Mouse (Mus musculus): ENCODE measurements at regions not wholly inside any gene's neighbourhood (a gene's known extent, or its start where the extent isn't known, plus 50 kb on each side); places are given as distances from the start of the nearest gene placed in this dataset.

- no peak for DNase-seq (ENCODE audit: low spot score)
Measured at GRCm38 (mm10) chr15:67294797-67295196, 794.1 kb upstream of the Lrrc6 start.

- no peak for DNase-seq (ENCODE audit: low spot score)
Measured at GRCm38 (mm10) chr15:67289749-67290148, 789.0 kb upstream of the Lrrc6 start.

- no peak for DNase-seq (ENCODE audit: low spot score)
Measured at GRCm38 (mm10) chr15:67284941-67285340, 784.2 kb upstream of the Lrrc6 start.

GRCm38 (mm10) chr15:67283275-67283972, 782.7 kb upstream of the Lrrc6 start:
- DNase-seq (ENCODE audit: low spot score): no peak

DNA sequence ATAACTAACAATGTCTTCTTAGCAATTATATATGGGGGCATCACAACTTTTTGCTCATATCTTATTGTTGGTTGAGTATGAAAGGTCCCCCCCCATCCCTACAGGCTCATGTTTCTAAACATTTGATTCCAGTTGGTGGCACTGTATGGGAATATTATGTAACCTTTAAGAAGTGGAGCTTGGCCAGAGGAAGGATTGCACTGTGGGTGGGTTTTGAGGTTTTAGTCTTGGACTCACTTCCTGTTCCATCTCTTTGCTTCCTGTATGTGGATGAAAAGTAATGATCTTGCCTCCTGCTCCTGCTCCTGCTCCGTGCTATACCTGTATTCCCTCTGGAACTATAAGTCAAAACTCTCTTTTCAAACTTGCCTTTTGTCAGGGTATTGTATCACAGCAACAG, 778.2 kb upstream of the Lrrc6 start:
- no peak for DNase-seq (ENCODE audit: low spot score)

DNA sequence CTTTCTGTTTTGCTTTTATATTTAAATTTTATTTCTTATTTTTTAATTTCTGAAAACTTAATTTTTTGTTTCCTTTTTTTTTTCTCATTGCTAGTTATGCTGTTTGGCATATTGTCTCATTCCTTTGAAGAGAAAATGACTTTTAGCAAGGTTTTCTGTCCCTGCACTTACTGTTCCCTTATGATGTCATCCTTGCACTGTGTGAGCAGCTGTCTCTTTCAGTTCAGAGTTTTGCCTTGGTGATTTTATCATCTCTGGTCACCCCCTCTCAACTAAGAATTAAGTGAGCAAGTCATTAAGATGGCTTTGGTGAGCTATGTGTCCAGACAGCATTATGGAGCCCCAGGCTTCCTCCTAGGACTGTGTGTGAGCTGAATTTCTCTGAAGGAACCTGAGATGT, 774.3 kb upstream of the Lrrc6 start:
- DNase-seq (ENCODE audit: low spot score): no peak

DNA sequence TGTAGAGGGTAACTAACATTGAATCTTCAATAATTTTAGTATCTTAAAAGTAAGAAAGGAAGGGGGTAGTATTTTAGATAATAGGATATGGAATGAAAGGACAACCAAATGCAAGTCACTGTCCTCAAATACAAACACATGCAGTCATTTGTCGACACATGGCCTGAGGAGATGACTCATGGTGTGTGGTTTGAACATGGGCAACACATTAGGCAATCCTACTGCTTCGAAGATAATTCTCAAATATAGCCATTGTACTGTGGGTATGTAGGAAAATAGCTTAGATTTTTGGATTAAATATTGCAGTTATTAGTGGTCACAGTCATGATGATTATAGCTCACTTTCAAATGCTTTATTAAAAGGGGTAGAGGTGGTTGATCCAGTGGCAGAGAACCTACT, 771.7 kb upstream of the Lrrc6 start:
- no peak for DNase-seq (ENCODE audit: low spot score)

- DNase-seq (ENCODE audit: low spot score): no peak
Measured at GRCm38 (mm10) chr15:67263723-67264122, 763.0 kb upstream of the Lrrc6 start.

GRCm38 (mm10) chr15:67263313-67263712, 762.6 kb upstream of the Lrrc6 start:
- no peak for DNase-seq (ENCODE audit: low spot score)

DNA sequence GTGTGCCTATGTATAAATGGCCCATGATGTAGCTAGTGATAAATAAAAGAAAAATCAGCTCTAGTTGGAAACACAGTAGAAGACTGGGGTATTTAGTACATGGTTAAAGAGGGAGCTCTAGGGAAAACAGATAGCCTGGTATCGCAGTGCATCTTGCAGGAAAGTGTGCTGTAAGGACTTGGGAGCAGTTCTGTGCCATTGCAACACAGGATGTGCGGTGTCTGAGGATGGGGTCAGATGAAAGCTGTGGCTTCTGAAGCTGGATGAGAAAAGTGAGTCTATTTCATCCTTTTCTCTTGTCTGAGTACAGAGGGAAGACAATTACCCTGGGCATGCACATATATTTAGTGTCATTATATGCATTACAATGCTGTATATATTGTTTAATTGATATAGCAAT, 761.6 kb upstream of the Lrrc6 start:
- no peak for DNase-seq (ENCODE audit: low spot score)

GRCm38 (mm10) chr15:67260666-67261065, 760.0 kb upstream of the Lrrc6 start:
- DNase-seq (ENCODE audit: low spot score): no peak

- no peak for DNase-seq (ENCODE audit: low spot score)
Measured at GRCm38 (mm10) chr15:67249147-67249546, 748.4 kb upstream of the Lrrc6 start.

DNA sequence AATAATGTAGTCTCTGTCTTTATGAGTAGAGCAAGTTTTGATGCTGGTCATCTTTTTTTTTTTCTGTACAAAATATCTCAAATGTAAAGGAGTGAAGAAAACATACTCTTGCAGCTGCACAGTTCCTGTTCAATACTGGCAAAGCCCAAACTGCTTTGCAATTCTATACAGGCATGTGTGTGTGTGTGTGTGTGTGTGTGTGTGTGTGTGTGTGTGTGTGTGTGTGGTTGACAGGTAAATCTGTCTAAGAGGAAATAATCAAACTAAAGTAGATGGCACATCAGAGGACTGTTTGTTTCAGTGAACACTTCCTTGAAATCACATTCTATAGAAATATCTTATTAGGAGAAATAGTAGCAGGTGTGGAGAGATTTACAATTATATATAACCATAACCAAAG, 747.8 kb upstream of the Lrrc6 start:
- DNase-seq (ENCODE audit: low spot score): no peak

DNA sequence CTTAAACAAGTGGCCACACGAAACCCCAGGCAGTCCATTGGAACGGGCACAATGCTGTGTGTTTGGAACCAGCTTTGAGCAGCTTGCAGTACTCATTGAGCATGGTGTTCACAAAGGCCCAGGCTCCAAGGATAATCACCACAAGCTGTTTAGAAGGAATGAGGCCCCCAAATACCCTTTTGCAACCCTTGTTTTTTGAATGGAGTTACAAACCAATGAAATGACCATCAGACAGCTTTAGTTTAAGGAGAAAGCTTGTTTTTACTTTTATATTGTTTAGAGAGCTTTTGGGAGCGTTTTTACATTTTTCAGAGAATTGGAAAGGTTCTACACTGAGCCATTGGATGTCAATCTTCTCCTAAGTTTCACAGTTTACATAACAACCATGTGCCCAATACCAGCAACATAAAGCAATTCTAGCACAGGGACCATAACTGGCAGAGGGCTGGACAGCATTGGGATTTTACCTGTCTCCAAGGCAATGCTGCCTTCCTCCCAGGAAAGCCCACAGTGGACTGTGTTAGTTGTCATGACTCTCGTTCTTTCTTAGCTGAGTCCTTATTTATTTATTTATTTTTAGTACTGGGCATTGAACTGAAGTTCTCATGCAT, 745.1 kb upstream of the Lrrc6 start:
- no peak for DNase-seq (ENCODE audit: low spot score)

GRCm38 (mm10) chr15:67244908-67245657, 744.4 kb upstream of the Lrrc6 start:
- no peak for DNase-seq (ENCODE audit: low spot score)

DNA sequence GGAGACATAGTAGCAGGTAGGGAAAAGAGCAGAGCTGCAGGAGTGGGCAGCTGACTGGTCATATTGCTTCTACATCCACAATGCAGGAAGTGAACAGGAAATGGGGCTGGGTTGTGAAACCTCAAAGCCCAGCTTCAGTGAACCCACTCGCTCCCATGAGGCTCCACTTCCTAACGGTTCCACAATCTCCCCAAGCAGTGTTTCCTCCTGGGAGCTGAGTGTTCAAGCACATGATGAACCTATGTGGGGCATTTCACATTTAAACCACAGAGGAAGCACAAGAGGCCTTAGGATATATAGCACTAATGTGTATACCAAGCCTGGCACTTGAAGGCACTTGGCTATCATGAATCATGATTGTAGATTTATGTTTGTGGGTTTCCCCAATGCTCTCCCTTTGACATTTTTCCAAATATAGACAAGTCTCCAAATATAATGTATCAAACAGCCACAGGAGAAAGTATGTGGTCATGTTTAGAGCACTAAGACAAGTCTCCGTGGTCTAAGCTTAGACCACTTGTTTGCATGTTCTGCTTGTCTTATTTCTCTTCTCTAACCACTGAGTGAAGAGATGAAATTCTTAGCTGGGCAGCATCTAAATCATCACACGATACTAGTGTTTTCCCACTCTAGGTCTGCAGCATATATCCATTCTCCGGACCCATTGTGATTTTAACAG, 734.5 kb upstream of the Lrrc6 start:
- DNase-seq (ENCODE audit: low spot score): no peak

- no peak for DNase-seq (ENCODE audit: low spot score)
Measured at GRCm38 (mm10) chr15:67229359-67229758, 728.6 kb upstream of the Lrrc6 start.

- DNase-seq (ENCODE audit: low spot score): no peak
Measured at GRCm38 (mm10) chr15:67228633-67229032, 727.9 kb upstream of the Lrrc6 start.

GRCm38 (mm10) chr15:67227456-67228164, 726.9 kb upstream of the Lrrc6 start:
- no peak for DNase-seq (ENCODE audit: low spot score)

DNA sequence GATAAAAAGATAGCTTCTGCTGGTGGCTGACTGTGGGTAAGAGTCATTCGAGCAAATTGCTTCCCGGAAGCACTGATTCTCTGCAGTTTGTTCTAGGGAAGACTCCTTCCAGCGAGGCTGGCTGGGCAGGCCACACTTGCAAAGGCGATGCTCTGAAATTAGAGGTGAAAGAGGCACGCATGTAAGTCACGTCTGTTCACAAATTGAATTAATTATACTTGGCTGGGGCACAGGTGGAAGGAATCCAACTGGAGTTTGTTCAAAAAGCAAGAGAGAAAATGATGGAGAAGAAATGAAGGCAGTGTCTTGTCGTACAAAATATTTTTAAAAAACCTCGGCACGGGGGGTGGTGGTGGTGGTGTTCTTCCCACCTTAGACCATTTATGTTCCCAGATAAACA, 726.2 kb upstream of the Lrrc6 start:
- peak; percentile 5 for DNase-seq (ENCODE audit: low spot score)

Measured in ovary, postnatal 14 days (tissue).